8 mouse cellular contexts compared by ENCODE assay signal in genomic region chr9:20951966-20952519, GRCm38 (mm10). TPM values are rescaled to one million over a fixed set of nuclear protein-coding genes. Genes with fewer than 3 reads are reported as not detected.
A peak's percentile ranks its signal among the peaks of the same experiment; 100 is the strongest.
DNase-seq lines count a peak whose midpoint lies in the region; ATAC-seq and TF ChIP-seq lines count a peak whose summit lies in the region.

No protein-coding gene starts in this region.

- H3K36me3 ChIP-seq in heart, embryonic 10.5 days, result peaks cover 13% of the 10 kb centered on the region; the same call in 1 of the 2 replicates
- H3K36me3 ChIP-seq in CH12.LX (replicated peaks in 1 of 2; ENCODE audit: control insufficient read depth in 1 of 2, insufficient read depth in 1 of 2, low read length in 1 of 2), result peaks cover 0 to 30% of the 10 kb centered on the region in 2 experiments
- peaks cover 32% of the 10 kb centered on the region for H3K36me3 ChIP-seq in liver, embryonic 15.5 days (replicated peaks)

- TF ChIP-seq EP300 in CH12.LX (IDR thresholded peaks at IDR 0.05; ENCODE audit: low read length), result no peak

- peak; percentile 23 for ATAC-seq in erythroid progenitor cell, adult 5-6 weeks (replicated peaks; ENCODE audit: low FRiP score, poor library complexity, severe bottlenecking)
- ATAC-seq in liver, embryonic 15.5 days (ENCODE audit: insufficient read depth), result no peak; the same call in 1 of the 2 replicates
- no peak for ATAC-seq in activated CD4-positive, CD25-positive, alpha-beta regulatory T cell, adult 4 months

- peak overlapping the region; percentile 94 for H3K9ac ChIP-seq in CH12.LX (ENCODE audit: insufficient read depth, low read depth)
- H3K9ac ChIP-seq in liver, embryonic 15.5 days, result peak overlapping the region; percentile 90

- peaks cover 53% of the 10 kb centered on the region for H3K79me2 ChIP-seq in CH12.LX (replicated peaks; ENCODE audit: control insufficient read depth, extremely low read depth, insufficient read depth, poor library complexity, severe bottlenecking)

- peak overlapping the region; percentile 95 for H3K27ac ChIP-seq in heart, embryonic 10.5 days
- peak overlapping the region; percentile 72; the same call in 1 of the 2 replicates for H3K27ac ChIP-seq in CH12.LX (ENCODE audit: insufficient read depth, low read depth)
- H3K27ac ChIP-seq in liver, embryonic 15.5 days (replicated peaks), result peak overlapping the region; percentile 92

- H3K27me3 ChIP-seq in heart, embryonic 10.5 days (ENCODE audit: insufficient read depth, poor library complexity, severe bottlenecking), result no peaks in the 10 kb centered on the region
- no peaks in the 10 kb centered on the region for H3K27me3 ChIP-seq in CH12.LX (replicated peaks)
- H3K27me3 ChIP-seq in liver, embryonic 15.5 days, result no peaks in the 10 kb centered on the region

- no peak for DNase-seq in heart, embryonic 10.5 days (ENCODE audit: low spot score)
- DNase-seq in heart, postnatal 25 days (ENCODE audit: low spot score), result no peak
- DNase-seq in CH12.LX (ENCODE audit: extremely low read depth), result no peak
- no peak for DNase-seq in thymus, adult 18-20 months
- DNase-seq in left cerebral cortex, postnatal 14 days (ENCODE audit: low spot score in 2 of 2), result no peak

- peaks cover 28% of the 10 kb centered on the region for H3K4me1 ChIP-seq in heart, embryonic 10.5 days
- H3K4me1 ChIP-seq in CH12.LX (ENCODE audit: control insufficient read depth in 1 of 2, insufficient read depth in 2 of 2), result peaks cover 2 to 44% of the 10 kb centered on the region in 2 experiments; a peak in 3 of 4 replicates
- H3K4me1 ChIP-seq in liver, embryonic 15.5 days (replicated peaks), result peaks cover 56% of the 10 kb centered on the region

- no peaks in the 10 kb centered on the region for H3K9me3 ChIP-seq in heart, embryonic 10.5 days
- no peaks in the 10 kb centered on the region for H3K9me3 ChIP-seq in CH12.LX (replicated peaks; ENCODE audit: low read length)
- H3K9me3 ChIP-seq in liver, embryonic 15.5 days (replicated peaks), result no peaks in the 10 kb centered on the region

- in situ Hi-C loops in CH12.LX (cut with MboI; ENCODE audit: low pct_ligation_motif_present, low pct_unique_long_range_greater_than_20kb, low sequenced_read_pairs), result no loop called here

- H3K4me3 ChIP-seq in heart, embryonic 10.5 days, result peak overlapping the region; percentile 81
- H3K4me3 ChIP-seq in CH12.LX (replicated peaks in 1 of 3; ENCODE audit: low read depth in 2 of 3, low read length in 2 of 3, poor library complexity in 1 of 3), result peak overlapping the region; percentile 83 to 92 (median 88)
- H3K4me3 ChIP-seq in liver, embryonic 15.5 days (replicated peaks), result peak overlapping the region; percentile 92

- TF ChIP-seq POLR2A in CH12.LX (IDR thresholded peaks at IDR 0.05; ENCODE audit: low read depth, low read length), result no peak

- TF ChIP-seq RAD21 in CH12.LX (IDR thresholded peaks at IDR 0.05; ENCODE audit: low read depth, low read length), result no peak

- no peak for TF ChIP-seq CTCF in CH12.LX (conservative IDR thresholded peaks at IDR 0.05 in 1 of 2, IDR thresholded peaks at IDR 0.05 in 1 of 2; ENCODE audit: low read depth in 2 of 2, low read length in 2 of 2)

- dilution Hi-C loops in CH12.LX (cut with MboI; ENCODE audit: extremely low pct_ligation_motif_present, extremely low pct_unique_long_range_greater_than_20kb, low sequenced_read_pairs), result no loop called here

- 2% methylated on average over 17 of the region's 17 CpGs for WGBS in heart, embryonic 10.5 days
- WGBS in liver, embryonic 15.5 days (ENCODE audit: insufficient replicate concordance), result under 1% methylated on average over 17 of the region's 17 CpGs

- intact Hi-C loops in heart, postnatal 25 days (cut with DNase I), result loop anchor here (2.0 to 5.0 kb wide), 2 partner anchors 27 to 50 kb away; partner anchors contain the start of gene Mrpl4
- intact Hi-C loops in left cerebral cortex, postnatal 14 days (cut with DNase I), result loop anchor here (2.0 kb wide), 1 partner anchor 51 kb away; the partner anchor contains the start of gene Mrpl4

- H3K4me2 ChIP-seq in CH12.LX (ENCODE audit: insufficient read depth, low read depth, poor library complexity, severe bottlenecking), result peak overlapping the region; percentile 97
- peak overlapping the region; percentile 83 for H3K4me2 ChIP-seq in liver, embryonic 15.5 days

TF ChIP-seq in CH12.LX, 34 proteins besides CTCF, POLR2A, EP300 and RAD21:
- TF ChIP-seq CHD1 (IDR thresholded peaks at IDR 0.05; ENCODE audit: low read depth, low read length), result no peak
- TF ChIP-seq MEF2A (IDR thresholded peaks at IDR 0.05; ENCODE audit: borderline replicate concordance, low read depth, low read length), result no peak
- 0 out of 2 replicates have a peak, but pooled peaks have one; percentile 27 for TF ChIP-seq E2F4 (IDR thresholded peaks at IDR 0.05; ENCODE audit: insufficient replicate concordance, low read depth, low read length)
- TF ChIP-seq TBP (conservative IDR thresholded peaks at IDR 0.05; ENCODE audit: low read depth, low read length), result no peak
- TF ChIP-seq ZMIZ1 (IDR thresholded peaks at IDR 0.05; ENCODE audit: low read depth, low read length), result peak; percentile 21; the same call in 1 of the 2 replicates
- TF ChIP-seq USF1 (IDR thresholded peaks at IDR 0.05; ENCODE audit: low read depth, low read length), result no peak
- TF ChIP-seq MYC (IDR thresholded peaks at IDR 0.05; ENCODE audit: low read depth, low read length), result 0 out of 2 replicates have a peak, but pooled peaks have one; percentile 36
- TF ChIP-seq GABPA (IDR thresholded peaks at IDR 0.05; ENCODE audit: insufficient replicate concordance, low read depth, low read length), result no peak
TF ChIP-seq in CH12.LX: peak in this region for 3.

RNA-seq across cellular contexts. Expression of gene Dnmt1, which starts 7.6 kb away (rescaled TPM):
- 105 and 110 TPM in 2 replicates for polyA plus RNA-seq in heart, embryonic 10.5 days (2016; fragmentation: Nextera tagmentation; extraction: Ambion mirVana)
- 10 to 100 TPM; 12.4 to 12.7 TPM for total RNA-seq in heart, postnatal 25 days (2021)
- 121 and 130 TPM in 2 replicates for total RNA-seq in CH12.LX (2012; rRNA removed)
- 84.8 and 89.9 TPM in 2 replicates for total RNA-seq in CH12.LX (2014; rRNA removed)
- polyA plus RNA-seq in CH12.LX (2012; ENCODE audit: insufficient read length, low read depth), result 145 and 190 TPM in 2 replicates
- total RNA-seq in erythroid progenitor cell, adult 5-6 weeks (2015; ENCODE audit: low replicate concordance), result 122 and 135 TPM in 2 replicates
- 217 and 249 TPM in 2 replicates for total RNA-seq in erythroid progenitor cell, adult 5-6 weeks (2017; ENCODE audit: low replicate concordance)
- polyA plus RNA-seq in liver, embryonic 15.5 days (2015; fragmentation: Nextera tagmentation; extraction: Ambion mirVana), result 54.5 and 59.1 TPM in 2 replicates
- 10 to 100 TPM; 51.2 to 52.7 TPM for polyA plus RNA-seq in activated CD4-positive, CD25-positive, alpha-beta regulatory T cell, adult 4 months (2017; shearing (Covaris generic))
- total RNA-seq in left cerebral cortex, postnatal 14 days (2021), result 10 to 100 TPM; 39.9 to 43.6 TPM

RNA-seq across cellular contexts. Expression of gene S1pr2, which starts 24.5 kb away (rescaled TPM):
- 25.1 and 34.6 TPM in 2 replicates for polyA plus RNA-seq in heart, embryonic 10.5 days (2016; fragmentation: Nextera tagmentation; extraction: Ambion mirVana)
- total RNA-seq in heart, postnatal 25 days (2021), result 1 to 10 TPM; 4.2 to 6.7 TPM
- total RNA-seq in CH12.LX (2012; rRNA removed), result 1.6 and 2.0 TPM in 2 replicates
- total RNA-seq in CH12.LX (2014; rRNA removed), result 0.84 and 1.3 TPM in 2 replicates
- polyA plus RNA-seq in CH12.LX (2012; ENCODE audit: insufficient read length, low read depth), result 1.4 and 3.2 TPM in 2 replicates
- total RNA-seq in erythroid progenitor cell, adult 5-6 weeks (2015; ENCODE audit: low replicate concordance), result not detected in 2 replicates
- under 0.01 and 0.39 TPM in 2 replicates for total RNA-seq in erythroid progenitor cell, adult 5-6 weeks (2017; ENCODE audit: low replicate concordance)
- polyA plus RNA-seq in liver, embryonic 15.5 days (2015; fragmentation: Nextera tagmentation; extraction: Ambion mirVana), result 4.2 and 4.8 TPM in 2 replicates
- 1 to 10 TPM; 3.2 to 5.0 TPM for polyA plus RNA-seq in activated CD4-positive, CD25-positive, alpha-beta regulatory T cell, adult 4 months (2017; shearing (Covaris generic))
- 1 to 10 TPM; 1.6 to 1.8 TPM for total RNA-seq in left cerebral cortex, postnatal 14 days (2021)

RNA-seq across cellular contexts. Expression of gene Mrpl4, which starts 50.5 kb away (rescaled TPM):
- 157 and 162 TPM in 2 replicates for polyA plus RNA-seq in heart, embryonic 10.5 days (2016; fragmentation: Nextera tagmentation; extraction: Ambion mirVana)
- total RNA-seq in heart, postnatal 25 days (2021), result 100 to 1,000 TPM; 143 to 144 TPM
- total RNA-seq in CH12.LX (2012; rRNA removed) (98.7 and 103 TPM in 2 replicates), CH12.LX (2014; rRNA removed) (42.1 and 43.9 TPM in 2 replicates)
- polyA plus RNA-seq in CH12.LX (2012; ENCODE audit: insufficient read length, low read depth), result 83.6 and 94.8 TPM in 2 replicates
- 13.0 and 22.0 TPM in 2 replicates for total RNA-seq in erythroid progenitor cell, adult 5-6 weeks (2015; ENCODE audit: low replicate concordance)
- total RNA-seq in erythroid progenitor cell, adult 5-6 weeks (2017; ENCODE audit: low replicate concordance), result 13.3 and 18.0 TPM in 2 replicates
- 62.1 and 66.9 TPM in 2 replicates for polyA plus RNA-seq in liver, embryonic 15.5 days (2015; fragmentation: Nextera tagmentation; extraction: Ambion mirVana)
- polyA plus RNA-seq in activated CD4-positive, CD25-positive, alpha-beta regulatory T cell, adult 4 months (2017; shearing (Covaris generic)), result 100 to 1,000 TPM; 100 to 103 TPM
- 10 to 100 TPM; 58.7 to 62.9 TPM for total RNA-seq in left cerebral cortex, postnatal 14 days (2021)

RNA-seq across cellular contexts. Expression of gene Eif3g, which starts 53.6 kb away (rescaled TPM):
- 327 and 389 TPM in 2 replicates for polyA plus RNA-seq in heart, embryonic 10.5 days (2016; fragmentation: Nextera tagmentation; extraction: Ambion mirVana)
- 100 to 1,000 TPM in 1 of 2 experiments, 10 to 100 TPM in 1; 97.8 to 100 TPM for total RNA-seq in heart, postnatal 25 days (2021)
- total RNA-seq in CH12.LX (2012; rRNA removed) (293 and 340 TPM in 2 replicates), CH12.LX (2014; rRNA removed) (205 and 211 TPM in 2 replicates)
- 387 and 392 TPM in 2 replicates for polyA plus RNA-seq in CH12.LX (2012; ENCODE audit: insufficient read length, low read depth)
- 47.4 and 59.5 TPM in 2 replicates for total RNA-seq in erythroid progenitor cell, adult 5-6 weeks (2015; ENCODE audit: low replicate concordance)
- total RNA-seq in erythroid progenitor cell, adult 5-6 weeks (2017; ENCODE audit: low replicate concordance), result 41.5 and 59.7 TPM in 2 replicates
- polyA plus RNA-seq in liver, embryonic 15.5 days (2015; fragmentation: Nextera tagmentation; extraction: Ambion mirVana), result 178 and 180 TPM in 2 replicates
- 100 to 1,000 TPM; 190 to 235 TPM for polyA plus RNA-seq in activated CD4-positive, CD25-positive, alpha-beta regulatory T cell, adult 4 months (2017; shearing (Covaris generic))
- total RNA-seq in left cerebral cortex, postnatal 14 days (2021), result 100 to 1,000 TPM; 119 to 124 TPM
